Mouse (Mus musculus): ENCODE data around the gene Pld1.
A peak's percentile ranks its signal among the peaks of the same experiment; 100 is the strongest.

Pld1 gene

DNA sequence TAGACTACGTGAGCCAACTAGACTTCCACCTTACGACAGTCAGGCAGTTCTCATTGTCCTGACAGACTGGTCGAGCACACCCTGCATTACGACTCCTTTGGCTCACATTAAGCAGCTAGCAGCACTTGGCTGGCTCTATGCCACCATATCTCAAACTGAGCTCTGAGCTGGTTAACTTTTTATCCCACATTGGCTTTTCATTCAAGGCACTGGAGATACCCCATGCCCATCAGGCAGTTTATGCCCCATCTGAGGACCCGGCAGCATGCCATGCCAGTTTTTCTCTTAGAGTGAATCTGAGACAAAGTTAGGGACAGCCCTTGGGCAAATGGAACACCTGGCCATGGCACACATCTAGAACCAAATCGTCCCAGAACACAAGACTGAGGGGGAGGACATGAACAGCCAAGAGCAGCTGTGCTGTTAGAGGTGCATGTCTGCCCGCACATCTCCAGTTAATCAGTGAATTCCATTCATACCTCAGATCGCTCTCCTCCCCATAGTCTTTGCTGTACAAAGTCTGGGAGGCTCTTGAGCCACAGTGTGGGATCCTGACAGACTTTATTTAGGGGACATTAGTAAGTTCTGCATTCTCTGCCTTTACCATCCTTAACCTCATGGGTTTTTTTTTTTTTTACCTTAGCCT lies 49.5 kb downstream of the Pld1 start:
- Histone ChIP-seq H3K4me3 (replicated peaks; ENCODE audit: low read length) (no peak overlapping the region), H3K4me1 (replicated peaks; ENCODE audit: low read depth, low read length) (peaks cover 9% of the 10 kb centered on the region; the same call in 1 of the 2 replicates), H3K9me3 (ENCODE audit: low read length) (no peaks in the 10 kb centered on the region), H3K27me3 (ENCODE audit: insufficient read depth, low read length) (no peaks in the 10 kb centered on the region), H3K36me3 (ENCODE audit: insufficient read depth, low read length) (no peaks in the 10 kb centered on the region)
- TF ChIP-seq POU5F1 (IDR thresholded peaks at IDR 0.05; ENCODE audit: borderline replicate concordance, low read length) (no peak), CTCF (conservative IDR thresholded peaks at IDR 0.05; ENCODE audit: low read length) (no peak), NANOG (IDR thresholded peaks at IDR 0.05; ENCODE audit: borderline replicate concordance, low read length) (no peak)

DNA sequence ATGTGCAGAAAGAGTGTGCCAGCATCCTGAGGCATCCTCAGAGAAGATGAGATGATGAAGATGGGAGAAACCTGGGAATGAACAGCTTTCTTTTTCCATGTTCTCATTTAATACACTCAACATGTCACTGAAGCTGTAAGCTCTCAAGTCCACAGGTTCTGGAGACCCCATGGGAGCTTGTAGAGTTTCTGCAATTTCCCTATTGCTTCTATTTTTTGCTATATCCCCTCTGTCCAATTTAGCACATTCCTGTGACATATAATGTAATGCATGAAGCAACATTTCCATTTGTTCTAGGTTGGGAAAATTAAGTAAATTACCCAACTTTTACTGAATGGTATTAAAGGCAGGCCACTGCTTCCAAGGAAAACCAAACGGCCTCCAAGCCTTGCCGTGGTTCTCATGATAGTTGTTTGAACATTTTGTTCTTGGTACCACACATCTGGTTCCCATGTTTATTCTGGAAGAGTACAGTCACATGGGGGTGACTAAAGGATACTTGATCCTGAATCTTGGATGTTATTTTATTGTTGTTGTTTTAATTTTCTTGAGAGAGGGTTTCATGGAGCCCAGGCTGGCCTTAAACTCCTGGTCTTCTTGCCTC lies 52.7 kb downstream of the Pld1 start:
- no peak for TF ChIP-seq NANOG (IDR thresholded peaks at IDR 0.05; ENCODE audit: borderline replicate concordance, low read length)
- TF ChIP-seq POU5F1 (IDR thresholded peaks at IDR 0.05; ENCODE audit: borderline replicate concordance, low read length), result no peak
- TF ChIP-seq CTCF (conservative IDR thresholded peaks at IDR 0.05; ENCODE audit: low read length), result no peak
- Histone ChIP-seq H3K4me3 (replicated peaks; ENCODE audit: low read length) (no peak overlapping the region), H3K36me3 (ENCODE audit: insufficient read depth, low read length) (no peaks in the 10 kb centered on the region), H3K4me1 (replicated peaks; ENCODE audit: low read depth, low read length) (no peaks in the 10 kb centered on the region), H3K9me3 (ENCODE audit: low read length) (no peaks in the 10 kb centered on the region), H3K27me3 (ENCODE audit: insufficient read depth, low read length) (no peaks in the 10 kb centered on the region)

DNA sequence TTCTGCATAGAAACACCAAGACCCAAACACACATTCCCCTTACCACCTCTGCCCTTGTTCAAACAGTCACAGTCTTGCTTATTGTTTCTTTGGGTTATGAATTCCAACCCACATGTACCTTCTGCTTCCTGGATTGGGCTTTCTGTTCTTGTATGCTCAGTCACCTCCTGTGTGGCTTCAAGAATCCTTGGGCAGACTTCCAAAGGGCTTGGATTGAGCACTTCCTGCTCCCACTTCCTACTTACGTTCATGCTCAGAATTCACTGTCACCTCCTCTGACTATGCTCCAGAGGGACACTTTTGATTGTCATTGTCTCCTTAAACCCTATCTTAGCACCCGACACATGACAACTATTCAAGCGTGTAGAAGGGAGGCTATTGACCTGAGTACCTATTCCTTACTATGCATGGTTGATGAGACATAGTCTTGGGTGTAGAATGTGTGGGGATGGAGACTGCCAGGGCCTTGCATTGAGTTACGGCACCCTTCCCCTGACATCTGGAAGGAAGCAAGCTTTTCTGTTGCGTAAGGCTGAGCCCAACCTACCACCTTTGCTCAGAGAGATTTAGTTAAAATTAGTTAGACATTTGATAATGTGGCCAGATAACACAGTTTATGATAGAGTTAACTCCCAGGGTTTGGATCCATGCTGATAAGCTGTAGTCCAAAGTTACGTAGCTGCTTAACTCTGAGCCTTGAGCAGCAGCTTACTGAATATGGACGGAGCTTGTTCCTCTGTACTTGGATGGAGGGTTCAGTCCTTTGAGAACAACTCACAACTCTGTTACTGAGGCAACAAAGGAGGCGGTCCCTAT lies 55.9 kb downstream of the Pld1 start:
- H3K9me3 ChIP-seq (ENCODE audit: low read length), result no peaks in the 10 kb centered on the region
- H3K36me3 ChIP-seq (ENCODE audit: insufficient read depth, low read length), result no peaks in the 10 kb centered on the region
- no peak overlapping the region for H3K4me3 ChIP-seq (replicated peaks; ENCODE audit: low read length)
- no peaks in the 10 kb centered on the region for H3K27me3 ChIP-seq (ENCODE audit: insufficient read depth, low read length)
- H3K4me1 ChIP-seq (replicated peaks; ENCODE audit: low read depth, low read length), result no peaks in the 10 kb centered on the region
- TF ChIP-seq POU5F1 (IDR thresholded peaks at IDR 0.05; ENCODE audit: borderline replicate concordance, low read length), result no peak
- TF ChIP-seq NANOG (IDR thresholded peaks at IDR 0.05; ENCODE audit: borderline replicate concordance, low read length), result no peak
- no peak for TF ChIP-seq CTCF (conservative IDR thresholded peaks at IDR 0.05; ENCODE audit: low read length)

DNA sequence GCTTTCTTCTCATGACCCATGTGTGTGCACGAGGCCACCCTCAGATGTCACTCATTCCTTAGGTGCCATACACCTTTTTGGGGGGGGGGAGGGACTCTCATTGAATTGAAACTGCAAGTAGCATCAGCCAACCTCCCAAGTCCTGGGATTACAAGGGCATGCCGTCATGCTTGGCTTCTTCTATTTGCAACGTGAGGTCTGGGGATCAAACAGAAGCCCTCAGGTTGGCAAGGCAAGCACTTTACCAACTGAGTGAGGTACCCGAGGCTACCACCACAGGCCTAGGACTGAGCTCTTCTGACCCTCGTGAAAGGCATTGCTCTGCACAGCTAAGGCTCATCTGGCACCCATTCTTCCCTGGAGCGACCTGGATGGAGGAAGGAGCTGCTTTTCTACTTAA lies 65.8 kb downstream of the Pld1 start:
- no peaks in the 10 kb centered on the region for H3K9me3 ChIP-seq (ENCODE audit: low read length)
- peaks cover 11% of the 10 kb centered on the region for H3K4me1 ChIP-seq (replicated peaks; ENCODE audit: low read depth, low read length)
- no peak for TF ChIP-seq NANOG (IDR thresholded peaks at IDR 0.05; ENCODE audit: borderline replicate concordance, low read length)
- no peak for TF ChIP-seq POU5F1 (IDR thresholded peaks at IDR 0.05; ENCODE audit: borderline replicate concordance, low read length)
- TF ChIP-seq CTCF (conservative IDR thresholded peaks at IDR 0.05; ENCODE audit: low read length), result no peak
- no peaks in the 10 kb centered on the region for H3K36me3 ChIP-seq (ENCODE audit: insufficient read depth, low read length)
- H3K4me3 ChIP-seq (replicated peaks; ENCODE audit: low read length), result no peak overlapping the region
- H3K27me3 ChIP-seq (ENCODE audit: insufficient read depth, low read length), result no peaks in the 10 kb centered on the region

DNA sequence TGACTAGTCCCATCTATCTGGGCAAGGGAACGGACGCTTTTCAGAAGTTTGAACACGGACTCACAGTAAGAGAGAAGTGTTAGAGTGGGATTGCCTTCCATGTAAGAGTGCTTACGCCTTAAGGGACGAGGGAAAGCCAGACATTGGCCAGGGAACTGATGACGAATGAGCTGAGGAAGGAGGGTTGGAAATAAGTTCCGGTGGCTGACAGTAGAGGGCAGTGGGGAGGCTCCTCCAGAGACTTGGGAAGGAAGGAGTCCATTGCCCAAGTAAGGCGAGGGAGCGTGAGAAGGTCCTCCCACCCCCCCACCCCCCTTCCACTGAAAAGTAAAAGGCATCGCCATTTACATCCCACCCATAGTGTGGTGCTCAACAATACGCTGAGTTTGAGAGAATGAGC lies 69.2 kb downstream of the Pld1 start:
- TF ChIP-seq CTCF (conservative IDR thresholded peaks at IDR 0.05; ENCODE audit: low read length), result peak; percentile 66
- TF ChIP-seq NANOG (IDR thresholded peaks at IDR 0.05; ENCODE audit: borderline replicate concordance, low read length), result no peak
- H3K27me3 ChIP-seq (ENCODE audit: insufficient read depth, low read length), result no peaks in the 10 kb centered on the region
- no peak overlapping the region for H3K4me3 ChIP-seq (replicated peaks; ENCODE audit: low read length)
- peaks cover 17% of the 10 kb centered on the region for H3K4me1 ChIP-seq (replicated peaks; ENCODE audit: low read depth, low read length)
- H3K9me3 ChIP-seq (ENCODE audit: low read length), result no peaks in the 10 kb centered on the region
- no peaks in the 10 kb centered on the region for H3K36me3 ChIP-seq (ENCODE audit: insufficient read depth, low read length)

DNA sequence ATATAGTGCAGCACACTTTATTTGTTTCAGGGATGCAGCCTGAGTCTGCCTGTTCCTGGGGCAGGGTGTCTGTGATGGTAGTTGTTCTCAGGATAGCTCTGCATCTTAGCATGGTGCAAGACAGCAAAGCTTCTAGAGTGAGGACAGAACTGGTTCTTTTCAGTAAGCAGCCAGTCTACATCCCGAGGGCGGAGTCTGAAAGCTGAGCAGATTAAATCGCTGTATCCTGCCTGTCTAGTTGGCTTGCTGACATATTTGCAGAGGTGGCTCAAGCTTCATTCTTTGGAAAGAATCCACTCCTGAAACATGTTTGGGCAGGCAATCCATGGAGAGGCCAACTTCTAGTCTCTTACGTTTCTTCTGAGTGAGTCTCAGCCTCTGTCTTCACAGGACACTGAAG lies 69.9 kb downstream of the Pld1 start:
- Histone ChIP-seq H3K27me3 (ENCODE audit: insufficient read depth, low read length) (no peaks in the 10 kb centered on the region), H3K4me1 (replicated peaks; ENCODE audit: low read depth, low read length) (peaks cover 19% of the 10 kb centered on the region), H3K4me3 (replicated peaks; ENCODE audit: low read length) (no peak overlapping the region), H3K36me3 (ENCODE audit: insufficient read depth, low read length) (no peaks in the 10 kb centered on the region), H3K9me3 (ENCODE audit: low read length) (no peaks in the 10 kb centered on the region)
- TF ChIP-seq POU5F1 (IDR thresholded peaks at IDR 0.05; ENCODE audit: borderline replicate concordance, low read length) (no peak), NANOG (IDR thresholded peaks at IDR 0.05; ENCODE audit: borderline replicate concordance, low read length) (no peak), CTCF (conservative IDR thresholded peaks at IDR 0.05; ENCODE audit: low read length) (no peak)

DNA sequence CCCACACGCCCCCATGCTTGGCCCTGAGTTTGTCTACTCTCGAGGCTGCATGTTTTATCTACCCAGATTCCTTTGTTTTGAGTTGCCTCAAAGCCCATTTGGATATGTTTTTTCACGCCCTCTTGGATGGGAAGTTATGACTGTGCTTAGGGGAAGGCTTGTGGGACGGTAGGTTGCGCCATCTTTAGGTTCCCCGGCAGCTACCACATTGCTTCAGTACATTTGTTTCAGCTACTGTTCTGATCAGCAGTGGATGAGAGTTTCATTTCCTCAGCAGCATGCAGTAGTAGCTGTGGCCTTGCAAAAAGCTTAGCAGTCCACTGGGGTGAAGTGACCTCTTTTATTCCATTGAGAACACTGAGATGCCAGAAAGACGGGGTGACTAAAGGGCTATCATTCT lies 73.7 kb downstream of the Pld1 start:
- H3K4me1 ChIP-seq (replicated peaks; ENCODE audit: low read depth, low read length), result peaks cover 28% of the 10 kb centered on the region

DNA sequence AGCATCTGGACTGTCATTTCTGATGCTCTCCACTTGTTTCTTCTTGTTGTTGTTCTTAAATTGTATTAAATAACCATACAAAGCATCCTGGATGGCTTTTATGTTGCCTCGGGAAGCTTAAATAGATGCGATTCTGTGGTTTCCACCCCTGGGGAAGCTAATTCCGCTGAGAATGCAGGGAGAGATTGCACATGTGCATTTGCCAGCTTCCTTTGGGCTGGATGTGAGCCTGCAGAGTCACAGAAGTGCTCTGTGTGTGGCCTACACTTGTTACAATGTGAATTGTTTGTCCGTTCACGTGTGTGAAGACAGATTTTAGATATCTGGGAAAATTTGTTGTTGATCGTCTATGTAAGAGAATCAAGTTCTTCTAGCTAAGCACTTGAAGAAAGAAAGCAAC lies 74.9 kb downstream of the Pld1 start:
- no peaks in the 10 kb centered on the region for H3K36me3 ChIP-seq (ENCODE audit: insufficient read depth, low read length)
- no peaks in the 10 kb centered on the region for H3K27me3 ChIP-seq (ENCODE audit: insufficient read depth, low read length)
- peaks cover 6% of the 10 kb centered on the region; the same call in 1 of the 2 replicates for H3K9me3 ChIP-seq (ENCODE audit: low read length)
- H3K4me3 ChIP-seq (replicated peaks; ENCODE audit: low read length), result no peak overlapping the region
- no peak for TF ChIP-seq NANOG (IDR thresholded peaks at IDR 0.05; ENCODE audit: borderline replicate concordance, low read length)
- no peak for TF ChIP-seq POU5F1 (IDR thresholded peaks at IDR 0.05; ENCODE audit: borderline replicate concordance, low read length)
- TF ChIP-seq CTCF (conservative IDR thresholded peaks at IDR 0.05; ENCODE audit: low read length), result no peak
- H3K4me1 ChIP-seq (replicated peaks; ENCODE audit: low read depth, low read length), result peaks cover 18% of the 10 kb centered on the region

More for the DNA sequence above, 73.7 kb downstream of the Pld1 start:
- no peaks in the 10 kb centered on the region for H3K36me3 ChIP-seq (ENCODE audit: insufficient read depth, low read length)
- no peaks in the 10 kb centered on the region for H3K27me3 ChIP-seq (ENCODE audit: insufficient read depth, low read length)
- H3K9me3 ChIP-seq (ENCODE audit: low read length), result peaks cover 6% of the 10 kb centered on the region; the same call in 1 of the 2 replicates
- no peak overlapping the region for H3K4me3 ChIP-seq (replicated peaks; ENCODE audit: low read length)
- TF ChIP-seq NANOG (IDR thresholded peaks at IDR 0.05; ENCODE audit: borderline replicate concordance, low read length), result no peak
- no peak for TF ChIP-seq POU5F1 (IDR thresholded peaks at IDR 0.05; ENCODE audit: borderline replicate concordance, low read length)
- no peak for TF ChIP-seq CTCF (conservative IDR thresholded peaks at IDR 0.05; ENCODE audit: low read length)
